Mouse (Mus musculus) brain, embryonic 14.5 days (tissue): ENCODE data around the gene Rnf151.

Experiments
- CTCF ChIP-seq: fragments of 200-500 bp; IDR thresholded peaks from 2 replicates; pipeline ENCODE4 v1.5.1; 2012; ENCODE audit warnings: inconsistent platforms, mild to moderate bottlenecking, moderate library complexity, borderline replicate concordance; ENCODE audit not compliant: insufficient read depth, insufficient read length; ENCODE audit errors: extremely low read depth
- POLR2A ChIP-seq: fragments of 200-500 bp; IDR thresholded peaks from 2 replicates; pipeline ENCODE4 v1.6.1; 2012; ENCODE audit warnings: mild to moderate bottlenecking, inconsistent platforms, borderline replicate concordance; ENCODE audit not compliant: poor library complexity, insufficient read depth, insufficient read length, severe bottlenecking; ENCODE audit errors: extremely low read depth

GRCm38 (mm10) chr17:24723881-24724180, 6.0 kb upstream of the Rnf151 start:
- no peak for TF ChIP-seq POLR2A
- TF ChIP-seq CTCF: no peak
